Mouse (Mus musculus): ENCODE measurements around the gene Mcoln2. TPM values are rescaled to one million over a fixed set of nuclear protein-coding genes. Genes with fewer than 3 reads are reported as not detected.

Gene Mcoln2
- total and polyA plus RNA-seq, 3 experiments: 31.0 to 34.9 (median 32.0) TPM

DNA sequence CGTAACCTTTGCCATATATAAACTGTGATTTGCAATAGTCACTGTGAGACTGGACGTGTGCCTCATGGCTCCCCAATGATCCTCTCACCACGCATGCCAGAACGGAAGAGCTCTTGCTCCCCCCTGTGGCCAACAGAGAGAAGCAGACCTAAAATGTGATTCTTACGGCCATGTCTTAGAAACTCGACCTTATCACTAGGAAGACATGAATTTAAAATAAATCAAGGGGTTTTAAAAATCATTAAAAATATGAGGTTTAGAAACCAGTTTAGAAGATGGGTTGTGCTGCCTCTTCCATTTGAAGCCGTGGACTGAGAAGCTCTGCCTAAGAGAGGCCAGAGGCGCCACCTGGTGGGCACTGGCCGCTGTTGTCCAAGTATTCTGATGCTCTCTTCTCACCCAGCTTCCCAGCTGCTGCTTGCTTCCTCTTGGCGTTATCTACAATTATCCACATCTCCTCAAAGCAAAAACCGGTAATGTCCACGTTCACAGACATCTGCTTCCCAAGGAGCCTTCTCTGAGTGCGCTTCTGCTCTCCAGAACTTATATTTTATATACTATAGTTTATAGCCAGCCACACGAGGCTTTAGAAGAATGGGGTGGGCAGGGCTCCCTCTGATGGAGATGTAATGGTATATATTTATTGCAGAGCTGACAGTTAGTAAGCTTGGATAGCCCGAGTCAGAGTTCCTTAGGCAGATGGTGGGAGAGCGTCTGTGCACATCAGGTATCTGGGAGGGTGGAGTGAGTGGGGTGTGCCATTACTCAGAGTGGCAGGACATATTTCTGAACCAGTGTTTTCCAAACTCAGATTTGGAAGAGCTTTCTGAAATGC is 28.3 kb downstream of the Mcoln2 start (continued):
- no peak for TF ChIP-seq GABPA (IDR thresholded peaks at IDR 0.05; ENCODE audit: insufficient replicate concordance, low read depth, low read length)

DNA sequence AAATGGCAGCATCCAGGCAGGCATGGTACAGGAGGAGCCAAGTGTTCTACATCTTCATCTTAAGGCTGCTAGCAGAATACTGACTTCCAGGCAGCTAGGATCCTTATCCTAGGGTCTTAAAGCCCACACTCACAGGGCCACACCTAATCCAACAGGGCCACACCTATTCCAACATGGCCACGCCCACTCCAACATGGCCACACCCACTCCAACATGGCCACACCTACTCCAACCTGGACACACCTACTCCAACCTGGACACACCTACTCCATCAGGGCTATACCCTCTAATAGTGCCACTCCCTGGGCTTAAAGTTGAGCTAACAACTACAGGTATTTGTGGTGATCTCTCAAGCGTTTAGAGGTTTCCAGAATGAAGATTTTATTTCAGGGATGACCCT is 30.7 kb downstream of the Mcoln2 start:
- dilution Hi-C loops (cut with MboI; ENCODE audit: extremely low pct_ligation_motif_present, extremely low pct_unique_long_range_greater_than_20kb, low sequenced_read_pairs): loop anchor here (25.0 kb wide), 1 partner anchor 107 kb away; no protein-coding TSS in a partner anchor
- peaks cover 5 to 14% of the 10 kb centered on the region in 2 experiments; a peak in 3 of 4 replicates for H3K4me1 ChIP-seq (ENCODE audit: control insufficient read depth in 1 of 2, insufficient read depth in 2 of 2)
- H3K27me3 ChIP-seq (replicated peaks): no peaks in the 10 kb centered on the region
- in situ Hi-C loops (cut with MboI; ENCODE audit: low pct_ligation_motif_present, low pct_unique_long_range_greater_than_20kb, low sequenced_read_pairs): loop anchor here (5.0 to 25.0 kb wide), 5 partner anchors 97 to 757 kb away; partner anchors contain the start of gene 2410004B18Rik
- no peak overlapping the region for H3K4me3 ChIP-seq (replicated peaks in 1 of 3; ENCODE audit: low read depth in 2 of 3, low read length in 2 of 3, poor library complexity in 1 of 3)
- no peak overlapping the region for H3K4me2 ChIP-seq (ENCODE audit: insufficient read depth, low read depth, poor library complexity, severe bottlenecking)
- no peaks in the 10 kb centered on the region for H3K79me2 ChIP-seq (replicated peaks; ENCODE audit: control insufficient read depth, extremely low read depth, insufficient read depth, poor library complexity, severe bottlenecking)
- no peak overlapping the region for H3K27ac ChIP-seq (ENCODE audit: insufficient read depth, low read depth)
- no peaks in the 10 kb centered on the region for H3K9me3 ChIP-seq (replicated peaks; ENCODE audit: low read length)
- no peak overlapping the region for H3K9ac ChIP-seq (ENCODE audit: insufficient read depth, low read depth)
- TF ChIP-seq NRF1 (IDR thresholded peaks at IDR 0.05; ENCODE audit: low read depth, low read length) (no peak), ZMIZ1 (IDR thresholded peaks at IDR 0.05; ENCODE audit: low read depth, low read length) (no peak), MEF2A (IDR thresholded peaks at IDR 0.05; ENCODE audit: borderline replicate concordance, low read depth, low read length) (no peak), ZNF384 (IDR thresholded peaks at IDR 0.05; ENCODE audit: low read depth, low read length) (no peak), POLR2A (IDR thresholded peaks at IDR 0.05; ENCODE audit: low read depth, low read length) (peak; percentile 23; the same call in 1 of the 2 replicates), MYC (IDR thresholded peaks at IDR 0.05; ENCODE audit: low read depth, low read length) (no peak)
- peaks cover 76 to 94% of the 10 kb centered on the region in 2 experiments for H3K36me3 ChIP-seq (replicated peaks in 1 of 2; ENCODE audit: control insufficient read depth in 1 of 2, insufficient read depth in 1 of 2, low read length in 1 of 2)
- peak; percentile 49 for DNase-seq (ENCODE audit: extremely low read depth)

GRCm38 (mm10) chr3:146180986-146181385 is 31.4 kb downstream of the Mcoln2 start:
- H3K36me3 ChIP-seq (replicated peaks in 1 of 2; ENCODE audit: control insufficient read depth in 1 of 2, insufficient read depth in 1 of 2, low read length in 1 of 2): peaks cover 77 to 94% of the 10 kb centered on the region in 2 experiments
- H3K4me3 ChIP-seq (replicated peaks in 1 of 3; ENCODE audit: low read depth in 2 of 3, low read length in 2 of 3, poor library complexity in 1 of 3): no peak overlapping the region
- peak; percentile 85 for DNase-seq (ENCODE audit: extremely low read depth)
- H3K4me1 ChIP-seq (ENCODE audit: control insufficient read depth in 1 of 2, insufficient read depth in 2 of 2): peaks cover 5 to 14% of the 10 kb centered on the region in 2 experiments; a peak in 3 of 4 replicates
- TF ChIP-seq POLR2A (IDR thresholded peaks at IDR 0.05; ENCODE audit: low read depth, low read length): 0 out of 2 replicates have a peak, but pooled peaks have one; percentile 13
- TF ChIP-seq RAD21 (IDR thresholded peaks at IDR 0.05; ENCODE audit: low read depth, low read length): peak; percentile 73
- no peak for TF ChIP-seq UBTF (IDR thresholded peaks at IDR 0.05; ENCODE audit: low read depth, low read length)
- no peak for TF ChIP-seq USF1 (IDR thresholded peaks at IDR 0.05; ENCODE audit: low read depth, low read length)
- peak; percentile 87 to 90 for TF ChIP-seq CTCF (conservative IDR thresholded peaks at IDR 0.05 in 1 of 2, IDR thresholded peaks at IDR 0.05 in 1 of 2; ENCODE audit: low read depth in 2 of 2, low read length in 2 of 2)
- TF ChIP-seq SMC3 (IDR thresholded peaks at IDR 0.05; ENCODE audit: low read depth, low read length): peak; percentile 71
- no peak for TF ChIP-seq ZMIZ1 (IDR thresholded peaks at IDR 0.05; ENCODE audit: low read depth, low read length)
- in situ Hi-C loops (cut with MboI; ENCODE audit: low pct_ligation_motif_present, low pct_unique_long_range_greater_than_20kb, low sequenced_read_pairs): loop anchor here (5.0 to 25.0 kb wide), 5 partner anchors 96 to 756 kb away; partner anchors contain the start of gene 2410004B18Rik
- dilution Hi-C loops (cut with MboI; ENCODE audit: extremely low pct_ligation_motif_present, extremely low pct_unique_long_range_greater_than_20kb, low sequenced_read_pairs): loop anchor here (25.0 kb wide), 1 partner anchor 106 kb away; no protein-coding TSS in a partner anchor
- no peaks in the 10 kb centered on the region for H3K27me3 ChIP-seq (replicated peaks)
- H3K79me2 ChIP-seq (replicated peaks; ENCODE audit: control insufficient read depth, extremely low read depth, insufficient read depth, poor library complexity, severe bottlenecking): no peaks in the 10 kb centered on the region
- H3K27ac ChIP-seq (ENCODE audit: insufficient read depth, low read depth): no peak overlapping the region
- H3K9ac ChIP-seq (ENCODE audit: insufficient read depth, low read depth): no peak overlapping the region
- H3K4me2 ChIP-seq (ENCODE audit: insufficient read depth, low read depth, poor library complexity, severe bottlenecking): no peak overlapping the region
- H3K9me3 ChIP-seq (replicated peaks; ENCODE audit: low read length): no peaks in the 10 kb centered on the region
